Mouse (Mus musculus) midbrain, embryonic 15.5 days (tissue): ENCODE data around the gene Kif4. TPM values are rescaled to one million over a fixed set of nuclear protein-coding genes. Genes with fewer than 3 reads are reported as not detected.

ENCODE experiments used
- ATAC-seq: fragments of 200-750 bp; cut with Nextera tagmentation; replicated peaks from 2 replicates; pipeline ENCODE4 v1.8.0; 2017; ENCODE audit warnings: moderate TSS enrichment
- H3K27ac ChIP-seq: fragments of 300-500 bp; sonication (generic); 2 replicates; pipeline ENCODE4 v1.5.1; 2015; ENCODE audit warnings: mild to moderate bottlenecking, inconsistent platforms
- H3K27me3 ChIP-seq: fragments of 300-500 bp; sonication (generic); replicated peaks from 2 replicates; pipeline ENCODE4 v1.6.1; 2015; ENCODE audit warnings: inconsistent platforms
- H3K36me3 ChIP-seq: fragments of 300-500 bp; sonication (generic); replicated peaks from 2 replicates; pipeline ENCODE4 v1.6.1; 2015; ENCODE audit warnings: inconsistent platforms
- H3K4me1 ChIP-seq: fragments of 300-500 bp; sonication (generic); 2 replicates; pipeline ENCODE4 v1.6.1; 2015; ENCODE audit warnings: inconsistent platforms
- H3K4me2 ChIP-seq: fragments of 300-500 bp; sonication (generic); 2 replicates; pipeline ENCODE4 v1.6.1; 2015; ENCODE audit warnings: inconsistent platforms, mild to moderate bottlenecking, moderate library complexity
- H3K4me3 ChIP-seq: fragments of 300-500 bp; sonication (generic); 2 replicates; pipeline ENCODE4 v1.5.1; 2015; ENCODE audit warnings: mild to moderate bottlenecking, inconsistent platforms
- H3K9ac ChIP-seq: fragments of 300-500 bp; sonication (generic); 2 replicates; pipeline ENCODE4 v1.6.1; 2015; ENCODE audit warnings: mild to moderate bottlenecking, inconsistent platforms
- H3K9me3 ChIP-seq: fragments of 300-500 bp; sonication (generic); 2 replicates; pipeline ENCODE4 v1.6.1; 2016; ENCODE audit warnings: inconsistent platforms
- WGBS: fragments of 180-500 bp; shearing (Covaris S2); methylation state at CpG from one replicate; pipeline ENCODE4 v1.1.7; 2015; ENCODE audit warnings: mixed read lengths; 5-methylcytosine and 5-hydroxymethylcytosine counted together
- polyA plus RNA-seq: library from polyadenylated mRNA; unstranded; fragments of >200 nt; fragmentation: Nextera tagmentation; extraction: Ambion mirVana; gene quantifications from 2 replicates; pipeline ENCODE4 v1.2.1, GENCODE M21; 2015

Kif4 gene
- polyA plus RNA-seq, 1 experiment from 2014 or later, result 4.0 TPM

- no peaks in the 10 kb centered on the region for H3K36me3 ChIP-seq
- no peak overlapping the region for H3K4me2 ChIP-seq
- H3K4me1 ChIP-seq, result no peaks in the 10 kb centered on the region
- H3K27me3 ChIP-seq, result no peaks in the 10 kb centered on the region
- H3K4me3 ChIP-seq, result no peak overlapping the region
- H3K9me3 ChIP-seq, result no peaks in the 10 kb centered on the region
- no peak overlapping the region for H3K27ac ChIP-seq
- H3K9ac ChIP-seq, result no peak overlapping the region
- no peak for ATAC-seq
Observed at GRCm38 (mm10) chrX:100652848-100653247, 27.3 kb downstream of the Kif4 start.

GRCm38 (mm10) chrX:100664825-100665224 lies 39.3 kb downstream of the Kif4 start:
- no peak for ATAC-seq
- WGBS, result 91% methylated on average over 2 of the region's 2 CpGs
- no peaks in the 10 kb centered on the region for H3K36me3 ChIP-seq

GRCm38 (mm10) chrX:100678204-100678603 lies 52.7 kb downstream of the Kif4 start:
- ATAC-seq, result no peak
- WGBS, result 80% methylated on average over 3 of the region's 3 CpGs
- Histone ChIP-seq H3K36me3 (no peaks in the 10 kb centered on the region), H3K27me3 (no peaks in the 10 kb centered on the region), H3K4me1 (no peaks in the 10 kb centered on the region), H3K9me3 (no peaks in the 10 kb centered on the region), H3K27ac (no peak overlapping the region), H3K9ac (no peak overlapping the region), H3K4me3 (no peak overlapping the region), H3K4me2 (no peak overlapping the region)

More at GRCm38 (mm10) chrX:100664825-100665224, 39.3 kb downstream of the Kif4 start:
- Histone ChIP-seq H3K27ac (no peak overlapping the region), H3K4me3 (no peak overlapping the region), H3K9ac (no peak overlapping the region), H3K9me3 (no peaks in the 10 kb centered on the region), H3K4me2 (no peak overlapping the region), H3K4me1 (no peaks in the 10 kb centered on the region), H3K27me3 (no peaks in the 10 kb centered on the region)

GRCm38 (mm10) chrX:100686527-100686926 lies 61.0 kb downstream of the Kif4 start:
- no peak overlapping the region for H3K4me2 ChIP-seq
- no peak for ATAC-seq
- 51% methylated on average over 3 of the region's 3 CpGs for WGBS

GRCm38 (mm10) chrX:100687360-100688032 lies 62.0 kb downstream of the Kif4 start:
- Histone ChIP-seq H3K9ac (no peak overlapping the region), H3K27ac (no peak overlapping the region), H3K36me3 (no peaks in the 10 kb centered on the region), H3K4me1 (no peaks in the 10 kb centered on the region), H3K4me3 (no peak overlapping the region), H3K9me3 (no peaks in the 10 kb centered on the region), H3K27me3 (0 out of 2 replicates have a peak, but pooled peaks cover 3% of the 10 kb centered on the region), H3K4me2 (no peak overlapping the region)
- no peak for ATAC-seq
- WGBS, result 82% methylated on average over 6 of the region's 6 CpGs

More at GRCm38 (mm10) chrX:100686527-100686926, 61.0 kb downstream of the Kif4 start:
- Histone ChIP-seq H3K4me3 (no peak overlapping the region), H3K36me3 (no peaks in the 10 kb centered on the region), H3K4me1 (no peaks in the 10 kb centered on the region), H3K9me3 (no peaks in the 10 kb centered on the region), H3K9ac (no peak overlapping the region), H3K27me3 (0 out of 2 replicates have a peak, but pooled peaks cover 3% of the 10 kb centered on the region), H3K27ac (no peak overlapping the region)

GRCm38 (mm10) chrX:100688033-100688370 lies 62.5 kb downstream of the Kif4 start:
- 77% methylated on average over 5 of the region's 5 CpGs for WGBS
- H3K4me3 ChIP-seq, result no peak overlapping the region
- ATAC-seq, result no peak
- H3K4me1 ChIP-seq, result no peaks in the 10 kb centered on the region
- no peak overlapping the region for H3K9ac ChIP-seq
- H3K4me2 ChIP-seq, result no peak overlapping the region
- no peaks in the 10 kb centered on the region for H3K9me3 ChIP-seq
- H3K27ac ChIP-seq, result no peak overlapping the region
- 0 out of 2 replicates have a peak, but pooled peaks cover 3% of the 10 kb centered on the region for H3K27me3 ChIP-seq
- no peaks in the 10 kb centered on the region for H3K36me3 ChIP-seq

GRCm38 (mm10) chrX:100696776-100697175 lies 71.2 kb downstream of the Kif4 start:
- Histone ChIP-seq H3K9me3 (no peaks in the 10 kb centered on the region), H3K4me2 (no peak overlapping the region), H3K4me1 (no peaks in the 10 kb centered on the region), H3K27ac (no peak overlapping the region), H3K4me3 (no peak overlapping the region), H3K9ac (no peak overlapping the region), H3K27me3 (no peaks in the 10 kb centered on the region), H3K36me3 (no peaks in the 10 kb centered on the region)
- no peak for ATAC-seq
- whole genome bisulfite sequencing, result 98% methylated on average over 4 of the region's 4 CpGs

- ATAC-seq, result no peak
- Histone ChIP-seq H3K4me3 (no peak overlapping the region), H3K4me2 (no peak overlapping the region), H3K9me3 (no peaks in the 10 kb centered on the region), H3K36me3 (no peaks in the 10 kb centered on the region), H3K4me1 (no peaks in the 10 kb centered on the region), H3K9ac (no peak overlapping the region), H3K27ac (no peak overlapping the region), H3K27me3 (0 out of 2 replicates have a peak, but pooled peaks cover 2% of the 10 kb centered on the region)
- 90% methylated on average over 6 of the region's 6 CpGs for WGBS
Observed at GRCm38 (mm10) chrX:100708032-100708431, 82.5 kb downstream of the Kif4 start.

GRCm38 (mm10) chrX:100716173-100716572 lies 90.6 kb downstream of the Kif4 start:
- no peak overlapping the region for H3K4me2 ChIP-seq
- H3K4me3 ChIP-seq, result no peak overlapping the region
- no peaks in the 10 kb centered on the region for H3K36me3 ChIP-seq
- H3K27me3 ChIP-seq, result 0 out of 2 replicates have a peak, but pooled peaks cover 2% of the 10 kb centered on the region
- H3K4me1 ChIP-seq, result no peaks in the 10 kb centered on the region
- 90% methylated on average over 6 of the region's 6 CpGs for WGBS
- H3K27ac ChIP-seq, result no peak overlapping the region
- H3K9me3 ChIP-seq, result no peaks in the 10 kb centered on the region
- ATAC-seq, result no peak
- no peak overlapping the region for H3K9ac ChIP-seq

GRCm38 (mm10) chrX:100728947-100729346 lies 103.4 kb downstream of the Kif4 start:
- no peak overlapping the region for H3K4me3 ChIP-seq
- no peaks in the 10 kb centered on the region for H3K36me3 ChIP-seq
- H3K27me3 ChIP-seq, result 0 out of 2 replicates have a peak, but pooled peaks cover 4% of the 10 kb centered on the region
- 15% methylated on average over 1 of the region's 1 CpGs for WGBS
- no peak overlapping the region for H3K9ac ChIP-seq
- no peak overlapping the region for H3K4me2 ChIP-seq
- no peaks in the 10 kb centered on the region for H3K9me3 ChIP-seq
- peak overlapping the region; percentile 72 for H3K27ac ChIP-seq
- H3K4me1 ChIP-seq, result peaks cover 14% of the 10 kb centered on the region
- peak; percentile 60 for ATAC-seq

GRCm38 (mm10) chrX:100729665-100730188 lies 104.2 kb downstream of the Kif4 start, which contains the start of gene Gdpd2:
Gene Gdpd2, plus strand, starts transcription at chrX:100729873.
- H3K4me1 ChIP-seq, result peaks cover 14% of the 10 kb centered on the region
- ATAC-seq, result peak; percentile 90
- H3K9ac ChIP-seq, result peak within 1 kb of the TSS; percentile 45; the same call in 1 of the 2 replicates
- 21% methylated on average over 8 of the region's 8 CpGs for WGBS
- H3K27me3 ChIP-seq, result 0 out of 2 replicates have a peak, but pooled peaks cover 4% of the 10 kb centered on the region
- H3K4me2 ChIP-seq, result peak within 1 kb of the TSS; percentile 53
- H3K36me3 ChIP-seq, result no peaks in the 10 kb centered on the region
- no peaks in the 10 kb centered on the region for H3K9me3 ChIP-seq
- peak within 1 kb of the TSS; percentile 37 for H3K4me3 ChIP-seq
- H3K27ac ChIP-seq, result peak within 1 kb of the TSS; percentile 72

- WGBS, result 33% methylated on average over 8 of the region's 8 CpGs
Observed at GRCm38 (mm10) chrX:100730266-100730665, 104.7 kb downstream of the Kif4 start.

More at GRCm38 (mm10) chrX:100730266-100730665, 104.7 kb downstream of the Kif4 start:
- Histone ChIP-seq H3K4me3 (peak overlapping the region; percentile 37), H3K4me2 (peak overlapping the region; percentile 53), H3K27ac (peak overlapping the region; percentile 72), H3K27me3 (0 out of 2 replicates have a peak, but pooled peaks cover 4% of the 10 kb centered on the region), H3K4me1 (peaks cover 14% of the 10 kb centered on the region), H3K36me3 (no peaks in the 10 kb centered on the region), H3K9ac (peak overlapping the region; percentile 45; the same call in 1 of the 2 replicates), H3K9me3 (no peaks in the 10 kb centered on the region)
- ATAC-seq, result peak; percentile 61
